Mouse (Mus musculus) lung, adult 2 months (tissue): ENCODE results near the gene Tpk1. TPM values are rescaled to one million over a fixed set of nuclear protein-coding genes. Genes with fewer than 3 reads are reported as not detected.

Experiments
- DNase-seq: peaks from one replicate; pipeline ENCODE4 v3.0.0; 2022
- H3K4me1 ChIP-seq: fragments of 200-500 bp; 2 replicates; pipeline ENCODE4 v1.6.1; 2011; ENCODE audit warnings: low read length; ENCODE audit not compliant: control insufficient read depth, insufficient read depth
- H3K4me3 ChIP-seq: fragments of 200-500 bp; replicated peaks from 2 replicates; pipeline ENCODE3; 2011; ENCODE audit warnings: low read depth, mild to moderate bottlenecking, control low read depth, low read length; ENCODE audit errors: extremely low read depth
- CTCF ChIP-seq: fragments of 200-500 bp; IDR thresholded peaks from 2 replicates; pipeline ENCODE4 v1.5.1; 2011; ENCODE audit warnings: mild to moderate bottlenecking, low read length, control low read depth; ENCODE audit not compliant: insufficient read depth
- POLR2A ChIP-seq: fragments of 200-500 bp; IDR thresholded peaks from 2 replicates; pipeline ENCODE4 v1.6.1; 2011; ENCODE audit warnings: low read depth, mild to moderate bottlenecking, control low read depth, low read length, borderline replicate concordance; ENCODE audit errors: extremely low read depth
- WGBS: fragments of 180-500 bp; shearing (Covaris S2); methylation state at CpG from one replicate; pipeline ENCODE4 v1.1.7; 2018; 5-methylcytosine and 5-hydroxymethylcytosine counted together
- polyA plus RNA-seq: library from polyadenylated mRNA; depleted of rRNA; stranded (reverse); fragments of >200 nt; gene quantifications from 2 replicates; pipeline ENCODE4 v1.2.3, GENCODE M21; 2012

Gene Tpk1
- polyA plus RNA-seq, 1 experiment: 3.3 TPM

GRCm38 (mm10) chr6:43343006-43343405 is 323.1 kb downstream of the Tpk1 start:
- Histone ChIP-seq H3K4me3 (no peak overlapping the region), H3K4me1 (peaks cover 7% of the 10 kb centered on the region)
- DNase-seq: no peak
- WGBS: 24% methylated on average over 1 of the region's 1 CpGs
- no peak for TF ChIP-seq POLR2A
- TF ChIP-seq CTCF: no peak

GRCm38 (mm10) chr6:43342386-43342785 is 323.7 kb downstream of the Tpk1 start:
- H3K4me3 ChIP-seq: no peak overlapping the region
- H3K4me1 ChIP-seq: peaks cover 9% of the 10 kb centered on the region
- no peak for DNase-seq
- no peak for TF ChIP-seq CTCF
- no peak for TF ChIP-seq POLR2A
- 23% methylated on average over 2 of the region's 2 CpGs for WGBS

GRCm38 (mm10) chr6:43338804-43339203 is 327.3 kb downstream of the Tpk1 start:
- 73% methylated on average over 2 of the region's 2 CpGs for WGBS

GRCm38 (mm10) chr6:43337491-43337961 is 328.6 kb downstream of the Tpk1 start:
- DNase-seq: peak; percentile 45
- Histone ChIP-seq H3K4me3 (no peak overlapping the region), H3K4me1 (peaks cover 9% of the 10 kb centered on the region)
- WGBS: 14% methylated on average over 10 of the region's 10 CpGs
- TF ChIP-seq CTCF (no peak), POLR2A (no peak)

More at GRCm38 (mm10) chr6:43338804-43339203, 327.3 kb downstream of the Tpk1 start:
- TF ChIP-seq POLR2A (no peak), CTCF (no peak)
- Histone ChIP-seq H3K4me3 (no peak overlapping the region), H3K4me1 (peaks cover 12% of the 10 kb centered on the region)
- DNase-seq: no peak

GRCm38 (mm10) chr6:43335619-43336234 is 330.4 kb downstream of the Tpk1 start:
- Histone ChIP-seq H3K4me1 (peaks cover 6% of the 10 kb centered on the region), H3K4me3 (no peak overlapping the region)
- no peak for DNase-seq
- TF ChIP-seq CTCF (no peak), POLR2A (no peak)
- 66% methylated on average over 3 of the region's 3 CpGs for WGBS

GRCm38 (mm10) chr6:43333479-43333878 is 332.6 kb downstream of the Tpk1 start:
- peaks cover 6% of the 10 kb centered on the region for H3K4me1 ChIP-seq
- WGBS: 55% methylated on average over 4 of the region's 4 CpGs
- no peak overlapping the region for H3K4me3 ChIP-seq
- DNase-seq: no peak
- no peak for TF ChIP-seq CTCF
- TF ChIP-seq POLR2A: no peak

GRCm38 (mm10) chr6:43312961-43313656 is 353.0 kb downstream of the Tpk1 start:
- no peak overlapping the region for H3K4me3 ChIP-seq
- DNase-seq: no peak
- 59% methylated on average over 8 of the region's 8 CpGs for WGBS
- no peaks in the 10 kb centered on the region for H3K4me1 ChIP-seq
- no peak for TF ChIP-seq POLR2A
- no peak for TF ChIP-seq CTCF

GRCm38 (mm10) chr6:43312546-43312945 is 353.5 kb downstream of the Tpk1 start:
- no peaks in the 10 kb centered on the region for H3K4me1 ChIP-seq
- no peak overlapping the region for H3K4me3 ChIP-seq
- no peak for DNase-seq
- TF ChIP-seq POLR2A (no peak), CTCF (no peak)

GRCm38 (mm10) chr6:43310071-43310470 is 356.0 kb downstream of the Tpk1 start:
- TF ChIP-seq POLR2A: no peak
- TF ChIP-seq CTCF: no peak
- DNase-seq: no peak
- WGBS: 30% methylated on average over 6 of the region's 6 CpGs
- Histone ChIP-seq H3K4me1 (no peaks in the 10 kb centered on the region), H3K4me3 (no peak overlapping the region)

GRCm38 (mm10) chr6:43309454-43309853 is 356.6 kb downstream of the Tpk1 start, which contains the start of gene Nobox:
Gene Nobox, minus strand, starts transcription at chr6:43309554.
- DNase-seq: no peak
- Histone ChIP-seq H3K4me1 (no peaks in the 10 kb centered on the region), H3K4me3 (no peak within 1 kb of the TSS)
- TF ChIP-seq POLR2A: no peak
- TF ChIP-seq CTCF: no peak
- WGBS: 75% methylated on average over 16 of the region's 16 CpGs
